Mouse (Mus musculus) kidney, adult 2 months (tissue): ENCODE measurements at regions not wholly inside any gene's neighbourhood (a gene's known extent, or its start where the extent isn't known, plus 50 kb on each side); places are given as distances from the start of the nearest gene placed in this dataset.
"Not testable (repeated sequence)": the region's sequence is repeated elsewhere in the genome, so short reads cannot be mapped to it uniquely, and the experiment has no call there.

Source experiments
- CTCF ChIP-seq: fragments of 200-500 bp; conservative IDR thresholded peaks from 2 replicates; pipeline ENCODE4 v1.5.1; 2011; ENCODE audit warnings: low read depth, mild to moderate bottlenecking, control low read depth, low read length, moderate library complexity, mixed read lengths; ENCODE audit not compliant: insufficient read depth, insufficient read length
- POLR2A ChIP-seq: fragments of 200-500 bp; IDR thresholded peaks from one replicate; pipeline ENCODE4 v1.6.1; 2011; ENCODE audit warnings: low read depth, low read length, control low read depth

DNA sequence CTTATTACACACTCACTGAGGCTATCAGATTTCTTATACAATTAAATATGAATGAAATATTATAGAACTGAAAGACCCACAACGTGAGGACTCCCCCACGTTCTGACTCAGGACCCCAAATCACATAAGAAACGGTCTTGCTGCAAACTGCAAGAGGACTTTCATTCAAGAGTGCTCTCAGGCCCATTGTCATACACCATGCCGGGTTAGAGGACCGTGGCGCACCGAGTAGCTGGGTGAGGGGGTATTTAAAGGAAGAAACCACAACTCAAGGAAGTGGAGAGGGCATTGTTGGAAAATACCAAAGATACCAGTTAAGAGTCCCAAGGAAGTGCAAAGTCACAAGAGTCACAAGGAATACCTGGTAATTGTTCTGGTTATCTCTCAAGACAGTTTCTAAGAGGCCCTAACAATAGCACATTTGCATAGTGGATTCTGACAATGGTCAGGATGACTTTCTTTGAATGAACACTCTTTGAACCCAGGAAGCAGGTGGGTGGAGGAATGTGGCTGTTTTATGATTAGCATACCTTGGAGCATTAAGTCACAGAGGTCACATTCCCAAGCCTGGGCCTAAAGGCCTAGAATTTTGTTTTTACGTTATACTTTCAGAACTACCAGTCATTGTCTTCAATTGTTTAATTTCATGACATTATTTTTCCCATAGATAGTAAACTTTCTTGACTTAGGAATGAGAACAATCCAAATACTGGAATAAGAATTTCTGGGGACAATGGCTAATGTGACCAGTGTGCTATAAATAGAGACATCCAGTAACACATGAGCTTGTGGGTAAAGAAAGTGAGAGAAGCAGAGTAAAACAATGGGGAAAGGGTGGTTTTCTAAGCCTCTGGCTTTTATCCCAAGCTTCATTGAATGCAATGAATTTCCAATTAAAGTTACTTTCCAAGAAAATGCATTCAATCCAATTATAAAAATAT lies 339.2 kb upstream of the Nrxn1 start:
- not testable (repeated sequence) for TF ChIP-seq CTCF, POLR2A
